Mouse (Mus musculus): ENCODE results near the gene Adprh.
"Not testable (repeated sequence)": the region's sequence is repeated elsewhere in the genome, so short reads cannot be mapped to it uniquely, and the experiment has no call there.

The Adprh gene

DNA sequence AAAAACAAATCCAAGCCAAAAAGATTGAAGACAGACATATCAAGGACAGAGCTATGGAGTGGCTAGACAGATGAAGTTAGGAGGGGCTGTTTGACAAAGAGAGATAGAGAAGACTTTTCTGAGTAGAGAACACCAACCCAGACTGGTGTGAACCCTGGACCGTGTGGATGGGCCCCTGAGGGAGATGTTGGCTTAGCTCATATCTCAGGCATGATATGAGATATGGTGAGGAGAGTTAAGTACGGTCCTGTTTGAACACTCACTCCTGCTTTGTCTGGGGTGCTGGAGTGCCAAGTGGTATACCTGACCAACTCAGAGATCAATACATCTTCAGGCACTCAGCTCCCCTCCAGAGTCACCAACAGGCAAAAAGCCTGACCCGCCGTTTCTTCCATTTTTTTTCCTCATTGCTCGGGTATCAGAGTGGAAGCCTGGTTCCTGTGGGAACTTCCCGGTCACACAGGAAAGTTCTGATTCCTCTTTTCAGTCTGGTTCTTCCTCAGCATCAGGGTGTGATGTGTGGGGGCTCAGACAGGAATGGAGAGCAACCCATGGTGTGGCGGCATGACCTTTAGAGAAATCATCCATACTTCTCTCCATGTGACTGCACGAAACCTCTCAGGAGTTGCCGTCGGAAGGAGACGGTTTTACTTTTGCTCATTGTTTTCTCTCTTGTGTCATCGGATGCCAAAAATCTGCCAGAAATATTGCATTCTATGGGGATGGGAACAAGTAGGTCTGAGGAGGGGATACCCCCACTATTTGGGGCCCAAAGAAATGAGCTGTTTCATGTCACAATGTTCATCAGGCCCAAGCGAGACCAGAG lies 14.8 kb upstream of the Adprh start:
- DNase-seq (ENCODE audit: low spot score) = no peak

DNA sequence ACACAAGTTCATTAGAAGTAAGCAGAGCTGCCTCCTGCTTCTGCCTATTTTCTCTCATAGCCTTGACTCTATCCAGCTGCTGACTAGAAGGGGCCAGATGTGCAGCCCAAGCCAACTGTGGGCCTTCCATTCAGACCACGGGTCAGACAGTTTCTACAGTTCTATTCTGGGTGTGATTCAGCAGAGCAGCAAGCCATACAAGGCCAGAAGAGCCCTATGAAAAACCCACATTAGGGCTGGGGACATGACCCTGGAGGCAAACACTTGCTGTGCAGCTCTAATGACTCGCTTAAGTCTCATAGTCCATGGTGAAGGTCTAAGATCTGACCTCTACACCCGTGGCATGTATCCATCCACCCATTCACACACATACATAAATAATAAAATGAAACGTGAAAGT lies 13.6 kb upstream of the Adprh start:
- no peak for DNase-seq (ENCODE audit: low spot score)

DNA sequence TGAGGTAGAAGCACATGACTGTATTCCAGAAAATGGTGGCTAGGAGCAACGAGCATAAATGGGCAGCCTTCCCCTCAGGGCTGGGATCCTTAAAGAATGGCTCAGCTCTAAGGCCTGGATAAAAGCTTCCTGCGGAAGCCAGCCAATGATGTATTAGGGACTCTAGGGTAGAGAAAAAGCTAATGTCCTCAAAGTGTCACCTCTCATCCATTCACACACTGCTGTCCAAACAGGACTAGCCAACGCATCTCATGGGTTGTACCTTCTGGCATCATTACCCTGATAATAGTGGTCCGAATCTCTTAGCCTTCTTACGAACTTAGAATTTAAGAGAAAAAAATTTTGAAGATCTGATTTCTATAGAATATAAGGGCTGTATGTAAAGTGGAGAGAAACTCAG lies 10.8 kb upstream of the Adprh start:
- DNase-seq (ENCODE audit: low spot score) = no peak

DNA sequence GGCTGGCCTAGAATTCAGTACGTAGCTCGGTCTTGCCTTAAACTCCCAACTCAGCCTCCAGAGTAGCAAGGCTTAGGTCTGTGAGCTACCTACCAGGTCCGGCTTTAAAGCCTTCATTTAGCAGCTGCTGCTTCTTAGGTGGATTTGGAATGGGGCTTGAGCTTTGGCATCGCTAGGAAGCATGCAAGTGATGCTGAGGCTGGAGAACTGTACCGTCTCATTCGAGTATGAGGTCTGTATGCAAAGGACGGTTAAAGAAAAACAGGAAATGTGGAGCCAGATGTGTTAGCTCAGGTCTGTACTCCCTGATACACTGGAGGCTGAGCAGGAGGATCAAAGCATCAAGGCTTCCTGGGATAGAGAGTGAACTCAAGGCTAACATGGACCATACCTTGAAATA lies 9.7 kb upstream of the Adprh start:
- no peak for DNase-seq (ENCODE audit: low spot score)

DNA sequence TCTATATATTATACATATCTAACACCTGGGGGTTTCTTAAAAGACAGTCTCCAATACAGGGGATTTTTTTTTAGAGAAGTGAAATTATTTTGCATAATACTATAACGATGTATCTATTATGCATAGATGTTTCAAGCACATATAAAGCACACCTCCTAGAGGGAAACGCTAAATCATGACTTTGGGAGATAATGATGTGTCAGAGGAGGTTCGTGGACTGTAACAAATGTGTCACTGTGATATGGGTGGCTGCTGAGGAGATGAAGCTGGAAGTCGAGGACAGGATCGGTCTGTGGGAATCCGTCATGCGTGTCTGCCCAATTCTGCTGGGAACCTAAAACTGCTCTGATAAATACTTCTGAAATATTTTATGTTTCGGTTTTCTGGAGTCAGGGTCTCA lies 9.2 kb upstream of the Adprh start:
- DNase-seq (ENCODE audit: low spot score) = no peak

DNA sequence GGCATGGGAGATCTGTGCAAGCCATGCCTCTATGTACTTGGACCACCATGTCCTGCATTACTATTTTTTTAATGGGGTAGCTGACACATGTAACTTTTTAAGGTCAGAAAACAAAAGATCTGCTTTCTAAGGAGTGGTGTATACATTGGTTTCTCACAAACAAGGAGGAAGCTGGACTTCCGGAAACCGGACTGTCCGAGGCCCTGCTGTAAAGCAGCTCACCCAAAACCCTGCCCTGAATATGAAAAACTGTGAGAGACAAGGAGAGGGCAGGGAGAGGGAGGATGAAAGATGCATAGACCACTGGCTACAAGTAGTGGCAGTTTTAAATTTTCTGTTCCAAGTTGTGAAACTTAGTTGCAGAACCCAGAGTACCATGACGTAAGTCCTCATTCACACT lies 7.5 kb upstream of the Adprh start:
- no peak for DNase-seq (ENCODE audit: low spot score)

DNA sequence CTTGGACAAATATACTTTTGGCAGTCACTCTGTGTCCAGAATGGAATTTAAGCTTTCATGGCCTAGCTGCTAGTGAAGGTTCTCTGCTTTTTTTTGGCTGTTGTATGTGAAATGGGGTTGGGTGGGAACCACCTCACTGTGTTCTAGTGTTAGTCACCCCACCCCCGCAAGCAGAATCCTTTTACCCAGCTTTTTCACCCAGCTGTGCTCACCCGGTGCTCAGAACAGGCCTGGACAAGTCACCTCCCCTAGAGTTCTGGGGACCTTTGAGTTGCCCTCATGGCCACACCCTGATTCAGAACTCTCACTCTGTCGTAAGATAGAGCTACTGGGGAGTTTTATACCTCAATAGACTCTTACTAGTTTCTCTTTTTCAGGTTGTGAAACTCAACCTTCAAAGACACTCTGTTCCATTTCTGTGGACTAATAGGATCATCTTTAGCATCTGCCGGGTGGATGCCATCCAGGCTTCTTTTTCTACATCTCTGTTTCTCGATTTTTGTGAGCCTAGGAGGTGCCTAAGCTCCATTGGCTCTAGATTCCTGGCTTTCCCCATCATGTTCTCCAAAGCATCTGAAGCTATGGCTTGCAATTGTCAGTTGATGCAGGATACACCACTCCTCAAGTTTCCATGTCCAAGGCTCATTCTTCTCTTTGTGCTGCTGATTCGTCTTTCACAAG lies 6.2 kb upstream of the Adprh start:
- no peak for DNase-seq (ENCODE audit: low spot score)

DNA sequence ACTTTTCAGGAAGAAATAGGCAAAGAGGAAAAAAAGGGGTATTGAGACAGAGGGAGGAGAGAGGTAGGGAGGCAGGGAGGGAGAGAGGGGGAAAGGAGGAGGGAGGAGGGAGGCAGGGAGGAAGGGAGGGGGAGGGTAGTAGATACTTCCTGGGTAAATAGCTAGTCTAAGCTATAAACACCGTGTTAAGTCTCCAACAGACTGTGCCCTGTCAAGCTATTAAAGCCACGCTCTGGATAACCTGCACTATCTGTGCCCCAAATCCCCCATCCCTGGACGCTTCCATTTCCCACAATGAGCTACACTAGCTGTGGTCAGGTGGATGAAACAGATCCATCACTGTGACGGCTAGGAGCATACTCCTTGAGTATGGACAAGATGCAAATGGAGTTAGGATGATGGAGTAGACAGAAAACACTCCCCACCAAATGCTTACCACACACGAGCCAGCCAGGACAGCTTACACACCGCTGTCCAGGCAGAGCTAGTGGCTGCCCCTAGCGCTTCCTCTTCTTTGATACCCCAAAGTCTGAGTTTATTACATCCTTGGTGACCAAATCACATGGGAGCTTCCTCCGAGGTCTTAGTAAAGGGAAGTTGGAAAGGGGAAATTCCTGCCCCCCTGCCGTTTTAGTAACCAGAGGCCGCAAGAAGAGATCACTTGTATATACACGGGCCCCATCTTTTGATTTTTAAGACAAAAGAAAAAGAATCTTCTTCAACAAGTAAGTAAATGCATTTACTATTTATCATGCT lies 4.5 kb upstream of the Adprh start:
- DNase-seq (ENCODE audit: low spot score) = no peak

DNA sequence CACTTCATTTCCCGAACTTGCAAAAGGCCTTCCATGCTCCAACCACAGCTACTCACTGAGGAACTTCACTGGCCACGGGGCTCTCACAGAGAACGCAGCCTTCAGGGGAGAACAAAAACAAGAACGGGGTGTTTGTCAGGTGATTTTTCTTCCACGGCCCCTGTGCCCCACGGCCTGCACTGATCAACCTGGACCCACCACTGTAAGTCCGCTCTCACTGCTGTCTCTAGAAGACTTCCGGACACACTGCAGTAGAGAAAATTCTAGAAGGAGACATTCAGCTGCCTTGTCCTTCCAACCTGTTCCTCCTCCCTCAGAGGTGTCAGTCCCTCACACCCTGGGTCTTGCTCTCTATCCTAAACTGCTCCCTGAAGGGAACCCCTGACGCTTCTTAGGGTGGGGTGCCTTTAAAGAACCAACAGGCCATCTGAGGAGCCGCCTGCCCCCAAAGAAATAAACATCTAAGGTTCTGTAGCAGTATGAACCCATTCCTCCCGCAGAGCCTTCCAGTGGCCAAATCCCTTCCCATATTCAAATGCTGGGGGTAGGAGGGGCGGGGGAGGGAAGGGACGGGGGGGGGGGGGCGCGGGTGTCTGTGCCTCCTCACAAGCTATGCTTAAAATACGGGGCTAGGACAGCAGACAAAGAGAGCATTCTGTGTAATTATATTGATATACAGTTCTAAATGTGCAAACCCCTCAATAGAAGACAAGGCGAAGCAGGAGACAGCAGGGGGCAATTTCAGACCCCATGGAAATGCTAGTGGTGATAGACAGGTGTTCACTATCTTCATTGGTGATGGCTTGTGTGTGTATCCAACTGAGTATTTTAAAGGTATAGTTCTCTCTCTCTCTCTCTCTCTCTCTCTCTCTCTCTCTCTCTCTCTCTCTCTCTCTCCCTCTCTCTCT lies 3.3 kb upstream of the Adprh start, which contains the start of gene Cd80:
Gene Cd80 (plus strand): TSS at position 51 of the 908 bp plus-strand sequence.
- DNase-seq (ENCODE audit: low spot score) = no peak

DNA sequence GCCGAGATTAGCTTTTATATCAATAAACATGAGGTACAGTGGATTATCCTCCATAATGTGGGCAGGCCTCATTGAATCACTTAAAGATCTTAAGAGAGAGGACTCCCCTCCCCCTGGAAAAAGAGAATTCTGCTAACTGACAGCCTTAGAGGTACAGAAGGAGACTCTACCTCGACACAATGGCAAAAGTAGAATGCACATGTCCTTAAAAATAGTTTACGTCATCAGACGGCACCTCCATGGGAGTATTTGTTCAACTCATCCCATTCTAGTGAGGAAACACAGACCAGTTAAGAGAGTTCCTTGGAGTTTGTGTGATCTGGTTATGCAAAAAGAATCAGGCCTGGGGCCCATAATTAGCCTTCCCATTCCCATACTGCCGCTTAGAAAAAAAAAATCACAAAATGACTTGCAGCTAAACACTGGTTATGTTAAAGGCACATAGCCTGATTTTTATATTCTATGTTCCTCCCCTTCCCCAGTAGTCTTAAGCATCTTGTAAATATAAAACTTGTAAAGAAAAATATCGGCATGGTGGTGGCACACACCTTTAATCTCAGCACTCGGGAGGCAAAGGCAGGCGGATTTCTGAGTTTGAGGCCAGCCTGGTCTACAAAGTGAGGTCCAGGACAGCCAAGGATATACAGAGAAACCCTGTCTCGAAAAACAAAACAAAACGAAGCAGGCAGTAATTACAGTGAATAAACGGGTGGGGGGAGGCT lies 2.2 kb upstream of the Adprh start:
- DNase-seq (ENCODE audit: low spot score) = no peak

DNA sequence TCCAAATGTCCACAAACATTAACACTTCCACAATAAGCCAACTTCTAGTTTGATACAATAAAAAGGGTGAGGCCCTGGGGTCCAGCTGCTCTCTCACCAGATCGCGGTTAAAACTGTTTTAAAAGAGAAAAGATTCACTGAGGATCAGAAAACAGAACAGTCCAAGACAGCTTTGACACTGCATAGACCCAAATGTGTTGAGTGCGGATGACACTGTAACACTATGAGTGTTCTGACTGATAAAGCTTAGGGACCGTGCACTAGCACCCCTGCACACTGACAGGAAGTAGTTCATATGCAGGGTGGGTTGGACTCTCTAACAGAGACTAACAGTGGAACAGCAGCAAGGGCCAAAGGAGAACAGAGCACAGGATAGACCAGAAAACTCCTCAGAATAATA lies 1.4 kb upstream of the Adprh start:
- no peak for DNase-seq (ENCODE audit: low spot score)

DNA sequence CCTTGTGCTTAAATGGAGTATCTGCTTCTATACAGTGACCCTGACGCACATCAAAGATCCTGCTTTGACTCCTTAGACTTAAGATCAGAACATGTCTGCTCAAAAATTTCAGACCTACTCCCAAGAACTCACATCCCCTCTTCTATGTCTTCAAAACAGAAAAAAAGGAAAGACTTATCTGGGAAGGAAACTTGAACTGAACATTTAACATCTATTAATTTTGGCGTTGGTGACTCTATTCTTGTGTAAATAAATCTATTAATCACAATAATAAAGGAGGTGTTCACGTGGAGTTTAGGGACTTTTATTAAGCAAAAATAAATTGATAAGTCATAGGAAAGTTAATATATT lies 675 bp upstream of the Adprh start:
- no peak for DNase-seq (ENCODE audit: low spot score)

DNA sequence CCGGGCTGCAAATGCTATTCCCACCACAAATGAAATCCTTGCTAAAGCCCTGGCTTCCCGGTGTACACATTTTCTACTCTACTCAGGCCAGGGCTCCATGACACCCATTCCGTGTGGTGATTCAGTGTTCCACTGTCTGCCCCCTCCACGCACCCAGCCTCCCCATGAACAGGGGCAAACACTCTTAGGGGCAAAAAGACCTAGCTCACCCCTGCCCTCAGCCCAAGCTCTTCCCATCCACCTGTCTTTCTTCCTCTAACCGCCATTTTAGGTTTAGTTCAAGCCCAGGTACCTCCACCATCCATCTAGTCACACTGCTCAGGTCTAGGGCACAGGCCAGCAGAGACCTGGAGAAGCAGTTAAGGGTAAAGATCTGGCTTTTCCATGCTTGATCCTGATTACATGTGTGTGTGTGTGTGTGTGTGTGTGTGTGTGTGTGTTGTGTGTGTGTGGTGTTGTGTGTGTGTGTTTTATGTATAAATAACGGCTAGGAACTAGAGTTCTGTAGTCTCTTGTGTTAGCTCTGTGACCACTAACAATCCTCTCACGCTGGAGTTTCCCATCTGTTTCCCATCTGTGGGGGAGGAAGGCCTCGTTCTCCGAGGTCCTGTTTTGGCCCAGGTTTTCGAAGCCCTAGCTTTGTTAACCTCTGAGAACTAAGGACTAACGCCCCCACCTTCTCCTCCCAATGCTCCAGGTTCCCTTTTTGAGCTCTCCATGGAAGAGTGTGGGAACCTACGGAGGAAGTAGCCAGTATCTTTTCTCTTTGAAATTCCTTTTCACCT lies 890 bp downstream of the Adprh start:
- peak; percentile 40 for DNase-seq (ENCODE audit: low spot score)

DNA sequence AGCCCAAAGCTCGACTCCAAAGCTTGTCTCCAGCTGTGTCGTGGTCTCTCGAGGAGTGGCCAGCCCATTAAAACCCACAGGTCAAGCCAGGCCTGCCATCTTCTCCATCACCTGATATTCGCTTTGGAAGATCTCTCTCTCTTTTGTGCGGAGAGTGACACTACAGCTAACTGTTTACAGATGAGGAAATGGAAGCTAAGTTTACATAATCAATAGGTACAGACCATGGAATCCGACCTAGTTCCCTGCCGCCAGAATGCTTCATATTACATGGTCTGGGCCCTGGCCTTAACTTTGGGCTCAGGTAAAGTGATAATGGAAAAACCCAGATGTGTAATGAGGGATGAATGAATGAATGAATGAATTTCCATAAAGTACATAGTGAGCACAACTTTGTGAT lies 1.8 kb downstream of the Adprh start:
- DNase-seq (ENCODE audit: low spot score) = no peak

DNA sequence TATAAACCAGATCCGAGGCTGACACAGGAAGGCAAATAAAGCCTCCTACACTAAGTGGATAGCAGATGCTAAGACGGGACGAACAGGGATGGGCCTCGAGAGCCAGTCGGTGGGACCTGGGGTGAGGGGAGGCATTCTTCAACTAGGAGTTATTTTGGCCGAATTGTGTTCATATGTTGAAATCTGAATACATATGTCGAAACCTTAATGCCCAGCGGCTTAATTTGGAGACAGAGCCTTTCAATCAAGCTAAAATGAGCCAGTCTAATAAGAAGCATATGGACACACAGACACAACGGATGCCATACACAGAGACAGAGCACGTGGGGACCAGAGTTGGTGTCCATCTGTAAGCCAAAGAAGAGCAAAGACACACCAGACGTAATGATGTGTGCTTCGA lies 4.0 kb downstream of the Adprh start:
- DNase-seq (ENCODE audit: low spot score) = no peak

DNA sequence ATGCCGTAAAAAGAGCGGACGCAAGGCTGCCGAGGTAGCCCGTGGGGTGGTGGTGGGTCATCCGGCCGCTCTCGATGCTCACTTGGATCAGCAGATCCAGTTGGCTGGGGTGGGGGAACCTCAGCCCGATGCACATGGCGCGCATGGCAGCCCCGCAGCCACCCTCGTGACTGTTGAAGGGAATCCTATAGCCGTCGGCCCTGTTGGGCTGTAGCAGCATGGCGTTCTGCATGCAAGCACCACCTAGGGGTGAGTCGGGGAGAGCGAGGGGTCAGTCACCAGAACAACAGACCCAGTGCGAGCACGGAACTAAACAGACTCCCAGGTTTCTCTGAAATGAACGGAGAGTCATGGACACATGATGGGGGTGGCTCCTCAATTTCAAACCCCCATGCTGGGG lies 5.1 kb downstream of the Adprh start:
- DNase-seq (ENCODE audit: low spot score) = no peak

DNA sequence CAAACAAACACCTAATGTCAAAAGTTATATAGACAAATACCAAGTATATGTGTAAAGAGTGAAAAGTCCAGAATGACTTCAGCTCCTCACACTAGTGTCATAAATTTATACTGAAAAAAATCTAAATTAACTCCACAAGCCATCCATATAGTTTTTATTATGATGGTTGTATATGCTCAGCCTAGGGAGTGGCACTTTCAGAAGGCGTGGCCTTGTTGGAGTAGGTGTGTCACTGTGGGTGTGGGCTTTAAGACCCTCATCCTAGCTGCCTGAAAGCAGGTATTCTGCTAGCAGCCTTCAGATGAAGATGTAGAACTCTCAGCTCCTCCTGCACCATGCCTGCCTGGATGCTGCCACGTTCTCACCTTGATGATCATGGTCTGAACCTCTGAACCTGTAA lies 6.4 kb downstream of the Adprh start:
- DNase-seq (ENCODE audit: low spot score) = not testable (repeated sequence)

DNA sequence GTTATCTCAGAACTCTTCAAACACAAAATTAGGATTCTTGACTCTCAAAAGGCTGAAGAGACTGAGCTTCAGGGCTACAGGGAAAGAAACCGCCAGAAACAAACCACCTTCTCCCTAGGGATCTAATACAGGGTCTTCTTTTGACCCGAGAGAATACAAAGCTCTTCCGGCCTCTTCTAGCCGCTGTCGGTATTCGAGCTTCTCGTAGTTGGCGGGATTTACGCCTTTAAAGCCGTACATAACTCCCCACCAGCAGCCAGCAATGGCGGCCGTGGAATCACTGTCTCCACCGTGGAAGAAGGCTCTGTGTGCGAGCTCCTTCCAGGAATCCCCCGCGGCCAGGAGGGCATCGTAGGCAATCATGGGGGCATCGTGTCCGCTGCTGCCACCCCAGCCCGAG lies 6.9 kb downstream of the Adprh start:
- no peak for DNase-seq (ENCODE audit: low spot score)

DNA sequence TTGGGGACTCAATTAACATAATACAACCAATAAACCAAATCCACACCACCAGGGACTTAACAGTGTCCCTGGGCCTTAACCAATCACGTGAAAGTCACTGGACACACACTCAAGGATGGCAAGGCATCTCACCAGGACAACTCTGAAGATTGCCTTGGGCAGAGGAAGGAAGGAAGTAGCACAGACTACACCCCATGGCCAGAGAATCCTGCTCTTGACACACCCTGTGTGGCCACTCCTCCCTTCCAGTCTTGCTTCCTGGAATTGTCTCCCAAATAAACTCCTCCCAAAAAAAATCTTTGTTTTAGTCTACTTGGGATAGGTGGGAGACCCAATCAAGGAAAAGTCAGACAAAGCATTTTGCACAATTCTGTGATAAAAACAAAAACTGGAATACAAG lies 7.5 kb downstream of the Adprh start:
- no peak for DNase-seq (ENCODE audit: low spot score)

DNA sequence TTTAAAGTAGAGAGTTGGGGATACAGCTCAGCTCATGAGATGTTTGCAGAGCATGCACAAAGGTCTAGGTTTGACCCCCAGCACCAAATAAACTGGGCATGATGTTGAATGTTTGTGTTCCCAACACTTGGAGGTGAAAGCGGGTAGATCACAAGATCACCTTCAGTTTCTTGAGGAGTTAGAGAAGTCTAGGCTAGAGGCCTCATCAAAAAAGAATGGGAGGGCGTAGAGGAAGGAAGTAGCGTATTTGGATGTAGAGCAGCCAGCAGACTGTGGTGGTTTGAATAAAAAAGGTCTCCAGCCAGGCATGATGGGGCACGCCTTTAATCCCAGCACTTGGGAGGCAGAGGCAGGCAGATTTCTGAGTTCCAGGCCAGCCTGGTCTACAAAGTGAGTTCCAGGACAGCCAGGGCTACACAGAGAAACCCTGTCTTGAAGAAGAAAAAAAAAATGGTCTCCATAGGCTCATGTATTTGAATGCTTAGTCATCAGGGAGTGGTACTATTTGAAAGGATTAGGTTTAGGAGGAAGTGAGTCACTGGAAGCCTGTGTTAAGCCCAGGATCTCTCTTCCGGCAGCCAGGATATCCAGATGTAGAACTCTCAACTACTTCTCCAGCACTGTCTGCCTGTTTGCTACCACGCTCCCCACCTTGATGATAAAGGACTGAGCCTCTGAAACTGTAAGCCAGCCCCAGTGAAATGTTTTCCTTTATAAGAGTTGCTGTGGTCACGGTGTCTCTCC lies 8.6 kb downstream of the Adprh start:
- DNase-seq (ENCODE audit: low spot score) = no peak

Measured in embryo, embryonic 10 days (tissue).